Mouse (Mus musculus): Measurements from ENCODE around the gene Phf21a. TPM values are rescaled to one million over a fixed set of nuclear protein-coding genes. Genes with fewer than 3 reads are reported as not detected.
A peak's percentile ranks its signal among the peaks of the same experiment; 100 is the strongest.

Gene Phf21a
- polyA plus RNA-seq, 1 experiment: 28.4 TPM

DNA sequence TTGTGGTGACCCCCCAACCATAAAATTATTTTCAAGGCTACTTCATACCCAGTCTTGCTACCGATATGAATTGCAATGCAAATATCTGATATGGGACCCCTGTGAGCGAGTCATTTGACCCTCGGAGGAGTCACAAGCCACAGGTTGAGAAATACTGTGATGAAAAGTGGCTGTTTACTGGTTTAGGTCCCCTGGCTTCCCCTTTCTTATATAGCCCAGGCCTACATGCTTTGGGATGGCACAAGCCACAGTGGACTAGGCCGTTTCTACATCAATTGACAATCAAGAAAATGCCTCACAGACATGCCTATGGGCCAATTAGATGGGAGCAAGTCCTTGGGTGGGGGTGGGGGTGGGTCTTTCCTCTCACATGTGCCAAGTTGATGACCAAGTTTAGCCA lies 80.3 kb downstream of the Phf21a start:
- H3K4me1 ChIP-seq (ENCODE audit: control insufficient read depth, insufficient read depth, insufficient read length, low read length): peaks cover 3% of the 10 kb centered on the region; the same call in 1 of the 2 replicates
- H3K4me3 ChIP-seq (ENCODE audit: low read depth, low read length): no peak overlapping the region
- TF ChIP-seq CTCF (IDR thresholded peaks at IDR 0.05; ENCODE audit: extremely low read depth, insufficient read length, insufficient replicate concordance, low read depth, low read length) (no peak), POLR2A (IDR thresholded peaks at IDR 0.05; ENCODE audit: low read depth, low read length) (no peak)
- H3K27ac ChIP-seq (ENCODE audit: insufficient read depth, low read depth, low read length): no peak overlapping the region
- 85% methylated on average over 4 of the region's 4 CpGs for WGBS
- no peaks in the 10 kb centered on the region for H3K36me3 ChIP-seq (ENCODE audit: control insufficient read depth, insufficient read depth, low read length)
- H3K27me3 ChIP-seq (ENCODE audit: control insufficient read depth, insufficient read depth, low read length): no peaks in the 10 kb centered on the region

DNA sequence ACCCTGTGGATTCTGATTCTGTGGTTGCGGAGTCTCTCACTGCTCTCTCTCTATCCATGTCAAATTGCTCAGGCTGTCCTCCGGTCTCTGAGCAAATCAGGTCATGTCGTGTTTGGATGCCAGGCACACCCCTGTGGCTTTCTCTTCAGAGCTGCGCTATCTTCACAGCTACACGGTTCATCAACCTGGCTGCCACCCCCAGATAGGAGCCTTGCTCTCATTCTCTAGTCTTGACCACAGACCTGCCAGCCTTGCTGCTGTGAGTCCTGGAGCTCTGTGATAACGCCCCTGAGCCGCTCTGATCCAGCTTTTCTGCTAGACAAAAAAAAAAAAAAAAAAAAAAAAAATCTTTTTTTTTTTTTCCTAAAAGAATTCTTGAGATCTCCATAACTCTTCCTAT lies 81.3 kb downstream of the Phf21a start:
- Histone ChIP-seq H3K36me3 (ENCODE audit: control insufficient read depth, insufficient read depth, low read length) (no peaks in the 10 kb centered on the region), H3K27ac (ENCODE audit: insufficient read depth, low read depth, low read length) (no peak overlapping the region), H3K4me1 (ENCODE audit: control insufficient read depth, insufficient read depth, insufficient read length, low read length) (peaks cover 3% of the 10 kb centered on the region; the same call in 1 of the 2 replicates), H3K4me3 (ENCODE audit: low read depth, low read length) (no peak overlapping the region), H3K27me3 (ENCODE audit: control insufficient read depth, insufficient read depth, low read length) (no peaks in the 10 kb centered on the region)
- TF ChIP-seq POLR2A (IDR thresholded peaks at IDR 0.05; ENCODE audit: low read depth, low read length) (no peak), CTCF (IDR thresholded peaks at IDR 0.05; ENCODE audit: extremely low read depth, insufficient read length, insufficient replicate concordance, low read depth, low read length) (no peak)
- WGBS: 88% methylated on average over 7 of the region's 7 CpGs

DNA sequence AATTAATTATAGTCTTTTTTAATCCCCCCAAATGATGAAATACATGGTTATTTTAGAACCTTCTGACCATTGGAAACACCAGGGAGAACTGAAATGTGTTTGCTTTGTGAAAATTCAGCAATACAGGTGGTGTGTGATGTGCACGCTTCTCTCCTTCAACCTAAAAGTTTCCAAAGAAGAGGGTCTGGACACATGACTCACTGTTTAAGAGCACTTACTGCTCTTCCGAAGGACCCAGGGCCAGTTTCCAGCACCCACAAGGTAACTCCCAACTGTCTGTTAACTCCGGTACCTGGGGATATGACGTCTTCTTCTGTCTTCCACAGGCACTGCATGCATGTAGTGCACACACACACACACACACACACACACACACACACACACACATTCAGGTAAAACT lies 82.1 kb downstream of the Phf21a start:
- no peaks in the 10 kb centered on the region for H3K36me3 ChIP-seq (ENCODE audit: control insufficient read depth, insufficient read depth, low read length)
- no peak for TF ChIP-seq POLR2A (IDR thresholded peaks at IDR 0.05; ENCODE audit: low read depth, low read length)
- TF ChIP-seq CTCF (IDR thresholded peaks at IDR 0.05; ENCODE audit: extremely low read depth, insufficient read length, insufficient replicate concordance, low read depth, low read length): no peak
- no peak overlapping the region for H3K4me3 ChIP-seq (ENCODE audit: low read depth, low read length)
- H3K27me3 ChIP-seq (ENCODE audit: control insufficient read depth, insufficient read depth, low read length): no peaks in the 10 kb centered on the region
- H3K27ac ChIP-seq (ENCODE audit: insufficient read depth, low read depth, low read length): no peak overlapping the region
- H3K4me1 ChIP-seq (ENCODE audit: control insufficient read depth, insufficient read depth, insufficient read length, low read length): peaks cover 3% of the 10 kb centered on the region; the same call in 1 of the 2 replicates
- 93% methylated on average over 4 of the region's 4 CpGs for WGBS

DNA sequence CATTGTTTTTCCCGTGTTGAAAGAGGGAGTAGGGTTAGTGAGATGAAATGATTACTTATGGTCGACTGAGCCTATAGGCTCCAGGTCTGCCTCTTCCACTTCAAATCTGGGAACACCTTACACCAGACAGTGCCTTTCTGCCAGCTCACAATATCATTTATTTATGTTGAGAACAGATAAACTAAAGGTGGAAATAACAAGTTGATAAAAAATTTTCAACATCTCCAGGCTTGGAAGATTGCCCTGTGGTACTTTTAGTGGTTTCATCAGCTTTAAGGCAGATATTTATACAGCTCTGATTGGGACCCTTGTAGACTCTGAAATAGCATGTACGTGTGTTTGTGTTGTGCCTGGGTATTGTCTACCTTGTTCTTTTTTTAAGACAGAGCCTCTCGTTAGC lies 83.4 kb downstream of the Phf21a start:
- Histone ChIP-seq H3K4me1 (ENCODE audit: control insufficient read depth, insufficient read depth, insufficient read length, low read length) (peaks cover 1% of the 10 kb centered on the region; the same call in 1 of the 2 replicates), H3K4me3 (ENCODE audit: low read depth, low read length) (no peak overlapping the region), H3K27ac (ENCODE audit: insufficient read depth, low read depth, low read length) (no peak overlapping the region), H3K36me3 (ENCODE audit: control insufficient read depth, insufficient read depth, low read length) (no peaks in the 10 kb centered on the region), H3K27me3 (ENCODE audit: control insufficient read depth, insufficient read depth, low read length) (no peaks in the 10 kb centered on the region)
- 49% methylated on average over 4 of the region's 4 CpGs for WGBS
- no peak for TF ChIP-seq POLR2A (IDR thresholded peaks at IDR 0.05; ENCODE audit: low read depth, low read length)
- TF ChIP-seq CTCF (IDR thresholded peaks at IDR 0.05; ENCODE audit: extremely low read depth, insufficient read length, insufficient replicate concordance, low read depth, low read length): no peak

DNA sequence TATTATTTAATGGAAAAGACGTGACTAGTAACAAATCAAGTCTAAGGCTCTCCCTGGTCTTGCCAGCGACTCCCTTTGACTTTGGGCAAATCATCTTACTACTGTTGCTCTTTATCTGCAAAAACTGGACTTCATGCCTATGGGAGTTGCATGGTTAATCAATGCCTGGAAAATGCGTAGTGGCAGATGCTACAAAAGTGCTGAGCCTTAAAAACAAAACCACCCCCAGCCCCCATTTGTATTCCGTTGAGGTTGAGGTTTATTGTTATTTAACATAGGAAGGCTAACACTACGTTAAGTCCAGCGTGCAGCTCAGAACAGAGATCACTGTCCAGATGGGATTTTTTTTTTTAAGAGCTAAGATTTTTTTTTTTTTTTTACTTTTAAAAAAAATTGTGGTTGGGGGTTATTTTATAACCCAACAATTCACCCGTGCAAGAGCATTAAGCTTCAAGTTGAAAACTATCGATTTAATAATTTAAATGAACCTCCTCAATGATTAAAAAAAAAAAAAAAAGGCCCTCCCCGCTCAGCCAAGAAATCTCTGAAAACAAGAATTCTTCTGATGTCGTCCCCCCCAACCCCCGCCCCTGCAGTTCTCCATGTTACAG lies 89.3 kb downstream of the Phf21a start:
- Histone ChIP-seq H3K4me1 (ENCODE audit: control insufficient read depth, insufficient read depth, insufficient read length, low read length) (no peaks in the 10 kb centered on the region; the same call in 1 of the 2 replicates), H3K27ac (ENCODE audit: insufficient read depth, low read depth, low read length) (no peak overlapping the region), H3K36me3 (ENCODE audit: control insufficient read depth, insufficient read depth, low read length) (no peaks in the 10 kb centered on the region), H3K27me3 (ENCODE audit: control insufficient read depth, insufficient read depth, low read length) (no peaks in the 10 kb centered on the region), H3K4me3 (ENCODE audit: low read depth, low read length) (peak overlapping the region; percentile 94)
- WGBS: 11% methylated on average over 11 of the region's 11 CpGs
- TF ChIP-seq CTCF (IDR thresholded peaks at IDR 0.05; ENCODE audit: extremely low read depth, insufficient read length, insufficient replicate concordance, low read depth, low read length) (no peak), POLR2A (IDR thresholded peaks at IDR 0.05; ENCODE audit: low read depth, low read length) (no peak)

DNA sequence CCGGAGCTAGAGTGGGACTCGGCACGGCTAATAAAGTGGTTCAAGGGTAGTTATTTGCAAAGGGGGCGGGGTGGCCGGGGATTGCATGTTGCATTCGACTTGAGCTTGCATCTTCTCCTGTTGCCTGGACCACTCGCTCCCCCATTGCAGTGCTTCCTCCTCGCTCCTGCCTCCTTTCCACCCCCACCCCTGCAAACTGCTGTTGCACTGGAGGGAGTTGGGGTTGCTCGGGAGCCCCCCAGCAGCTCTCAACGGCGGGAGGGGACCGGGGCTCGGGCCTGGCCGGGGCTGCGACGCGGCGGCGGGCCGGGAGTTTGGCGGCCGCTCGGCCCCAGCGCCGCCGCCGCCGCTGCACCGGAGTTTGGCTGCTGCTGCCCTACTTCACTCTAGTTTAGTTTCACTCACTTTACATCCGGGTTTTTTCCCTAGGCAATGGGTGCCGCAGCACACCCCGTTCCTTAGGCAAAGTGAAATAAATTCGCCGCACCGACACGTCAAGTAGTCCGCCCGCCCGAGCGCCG lies 90.1 kb downstream of the Phf21a start:
- WGBS: 1% methylated on average over 41 of the region's 41 CpGs
- H3K4me3 ChIP-seq (ENCODE audit: low read depth, low read length): peak overlapping the region; percentile 94
- H3K36me3 ChIP-seq (ENCODE audit: control insufficient read depth, insufficient read depth, low read length): no peaks in the 10 kb centered on the region
- no peaks in the 10 kb centered on the region for H3K27me3 ChIP-seq (ENCODE audit: control insufficient read depth, insufficient read depth, low read length)
- H3K27ac ChIP-seq (ENCODE audit: insufficient read depth, low read depth, low read length): peak overlapping the region; percentile 96
- no peak for TF ChIP-seq CTCF (IDR thresholded peaks at IDR 0.05; ENCODE audit: extremely low read depth, insufficient read length, insufficient replicate concordance, low read depth, low read length)
- TF ChIP-seq POLR2A (IDR thresholded peaks at IDR 0.05; ENCODE audit: low read depth, low read length): peak; percentile 84
- H3K4me1 ChIP-seq (ENCODE audit: control insufficient read depth, insufficient read depth, insufficient read length, low read length): no peaks in the 10 kb centered on the region; the same call in 1 of the 2 replicates

DNA sequence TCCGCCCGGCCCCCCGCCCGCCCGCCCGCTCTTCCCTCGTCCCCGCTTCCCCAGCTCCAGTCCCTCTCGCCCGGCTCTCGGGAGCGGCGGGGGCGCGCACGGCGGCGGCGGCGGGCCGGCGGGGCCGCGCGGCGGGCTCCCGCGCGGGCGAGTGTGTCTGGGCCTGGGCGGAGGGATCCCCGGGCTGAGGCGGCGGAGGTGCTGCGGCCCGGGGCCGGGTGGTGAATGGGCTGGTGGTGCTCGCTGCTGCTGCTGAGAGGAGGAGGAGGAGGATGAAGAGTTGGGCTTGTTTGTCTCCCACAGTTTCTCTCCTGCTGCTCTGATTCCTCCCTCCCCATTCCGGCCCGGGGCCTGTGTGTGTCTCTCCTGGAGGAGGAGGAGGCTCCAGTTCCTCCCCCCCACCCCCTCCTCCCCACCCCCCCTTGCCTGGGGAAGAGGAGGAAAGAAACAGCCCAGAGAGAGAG lies 90.7 kb downstream of the Phf21a start:
- H3K27me3 ChIP-seq (ENCODE audit: control insufficient read depth, insufficient read depth, low read length): no peaks in the 10 kb centered on the region
- no peaks in the 10 kb centered on the region for H3K36me3 ChIP-seq (ENCODE audit: control insufficient read depth, insufficient read depth, low read length)
- 0% methylated on average over 11 of the region's 40 CpGs for WGBS
- H3K4me3 ChIP-seq (ENCODE audit: low read depth, low read length): peak overlapping the region; percentile 94
- H3K4me1 ChIP-seq (ENCODE audit: control insufficient read depth, insufficient read depth, insufficient read length, low read length): no peaks in the 10 kb centered on the region; the same call in 1 of the 2 replicates
- TF ChIP-seq POLR2A (IDR thresholded peaks at IDR 0.05; ENCODE audit: low read depth, low read length) (peak; percentile 88), CTCF (IDR thresholded peaks at IDR 0.05; ENCODE audit: extremely low read depth, insufficient read length, insufficient replicate concordance, low read depth, low read length) (no peak)
- H3K27ac ChIP-seq (ENCODE audit: insufficient read depth, low read depth, low read length): peak overlapping the region; percentile 90

Data from small intestine, adult 2 months (tissue).